Mouse (Mus musculus) cerebellum, adult 18-20 months (tissue): ENCODE measurements at regions not wholly inside any gene's neighbourhood (a gene's known extent, or its start where the extent isn't known, plus 50 kb on each side); places are given as distances from the start of the nearest gene placed in this dataset.

Experiments used
- DNase-seq, 2 experiments: peaks; one replicate each; pipeline ENCODE4 v3.0.0; 2021

GRCm38 (mm10) chr14:8935121-8935520 lies 269.1 kb upstream of the 4930452B06Rik start:
- peak; percentile 10 to 21 for DNase-seq
